Mouse (Mus musculus) G1E (cell line): ENCODE results near the gene Coro1a.

Experiments
- CTCF ChIP-seq: IDR thresholded peaks from 2 replicates; pipeline ENCODE4 v1.5.1; 2012; ENCODE audit warnings: low read depth, low read length, inconsistent platforms, mixed read lengths
- GATA1 ChIP-seq: IDR thresholded peaks from 2 replicates; pipeline ENCODE4 v1.6.1; 2012; ENCODE audit warnings: borderline replicate concordance, low read length, inconsistent platforms, mixed read lengths
- GATA2 ChIP-seq: IDR thresholded peaks from 2 replicates; pipeline ENCODE4 v1.6.1; 2012; ENCODE audit warnings: low read depth, low read length, inconsistent platforms, borderline replicate concordance
- POLR2AphosphoS5 ChIP-seq: IDR thresholded peaks from 2 replicates; pipeline ENCODE4 v1.6.1; 2012; ENCODE audit warnings: low read depth, low read length, inconsistent platforms; ENCODE audit not compliant: insufficient replicate concordance
- TAL1 ChIP-seq: conservative IDR thresholded peaks from 2 replicates; pipeline ENCODE4 v1.6.1; 2012; ENCODE audit warnings: low read depth, low read length, inconsistent platforms, mixed read lengths

DNA sequence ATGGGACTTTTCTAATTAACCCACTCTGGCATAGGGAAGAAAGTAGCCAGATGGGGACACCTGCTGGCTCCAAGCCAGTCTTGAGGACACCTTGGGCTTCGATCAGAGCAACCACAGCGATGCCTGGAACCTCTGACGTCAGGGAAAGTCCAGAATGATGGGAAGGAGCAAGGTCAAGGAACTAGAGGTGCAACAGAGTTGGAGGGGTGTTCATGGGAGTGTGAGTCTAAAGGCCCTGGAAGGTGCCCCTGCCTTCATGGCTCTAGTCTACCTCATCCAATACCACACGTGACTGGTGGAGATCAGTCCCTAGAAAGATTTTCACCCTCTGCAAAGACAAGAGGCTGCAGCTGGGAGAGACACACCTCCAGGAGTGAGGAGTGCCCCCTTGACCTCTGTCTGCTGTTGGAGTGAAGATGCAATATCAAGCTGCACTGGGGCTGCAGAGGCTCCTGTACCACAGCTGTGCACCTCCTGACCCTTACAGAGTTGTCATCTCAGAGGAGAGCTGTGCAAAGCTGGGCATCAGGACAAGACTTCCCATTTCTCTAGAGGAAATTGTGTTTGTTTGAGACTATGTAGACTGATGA is 30.9 kb downstream of the Coro1a start:
- TF ChIP-seq CTCF: no peak
- TF ChIP-seq POLR2AphosphoS5: no peak
- TF ChIP-seq GATA1: no peak
- TF ChIP-seq TAL1: no peak
- TF ChIP-seq GATA2: no peak
